Mouse (Mus musculus) cortical plate, adult 2 months (tissue): ENCODE data around the gene Fbxo41.

ENCODE experiments used
- CTCF ChIP-seq: fragments of 200-500 bp; IDR thresholded peaks from 2 replicates; pipeline ENCODE4 v1.5.1; 2011; ENCODE audit warnings: mild to moderate bottlenecking, control low read depth, low read length; ENCODE audit not compliant: insufficient read depth; ENCODE audit errors: extremely low read depth
- POLR2A ChIP-seq: fragments of 200-500 bp; IDR thresholded peaks from 2 replicates; pipeline ENCODE4 v1.6.1; 2011; ENCODE audit warnings: mild to moderate bottlenecking, low read length, control low read depth; ENCODE audit not compliant: insufficient read depth; ENCODE audit errors: extremely low read depth

DNA sequence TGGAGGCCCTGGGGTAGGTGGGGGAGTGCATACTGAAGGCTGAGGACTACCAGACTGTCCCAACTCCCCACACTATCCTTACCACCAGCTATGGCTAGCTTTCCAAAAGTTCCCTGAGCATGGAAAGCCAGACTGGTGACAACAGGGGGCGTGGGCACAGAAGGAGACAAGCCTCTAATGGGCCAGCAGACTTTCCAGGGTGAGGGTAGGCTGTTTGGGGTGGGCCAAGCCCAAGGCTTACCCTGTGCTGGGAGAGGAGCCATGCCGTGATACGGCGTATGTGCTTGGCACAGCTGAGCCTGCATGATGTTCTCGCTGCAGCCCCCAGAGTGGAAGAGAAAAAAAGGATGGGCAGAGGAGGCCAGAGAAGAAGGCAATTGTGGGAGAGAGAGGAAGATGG lies 22.8 kb downstream of the Fbxo41 start:
- no peak for TF ChIP-seq CTCF
- no peak for TF ChIP-seq POLR2A
